Mouse (Mus musculus) heart, postnatal 0 days (tissue): ENCODE measurements around the gene Gm12216.

Experiments used
- CTCF ChIP-seq: IDR thresholded peaks from 2 replicates; pipeline ENCODE4 v1.5.1; 2016; ENCODE audit warnings: antibody characterized with exemption, control low read depth, low read depth
- EP300 ChIP-seq: IDR thresholded peaks from 2 replicates; pipeline ENCODE4 v1.6.1; 2016; ENCODE audit warnings: antibody characterized with exemption, low read depth

DNA sequence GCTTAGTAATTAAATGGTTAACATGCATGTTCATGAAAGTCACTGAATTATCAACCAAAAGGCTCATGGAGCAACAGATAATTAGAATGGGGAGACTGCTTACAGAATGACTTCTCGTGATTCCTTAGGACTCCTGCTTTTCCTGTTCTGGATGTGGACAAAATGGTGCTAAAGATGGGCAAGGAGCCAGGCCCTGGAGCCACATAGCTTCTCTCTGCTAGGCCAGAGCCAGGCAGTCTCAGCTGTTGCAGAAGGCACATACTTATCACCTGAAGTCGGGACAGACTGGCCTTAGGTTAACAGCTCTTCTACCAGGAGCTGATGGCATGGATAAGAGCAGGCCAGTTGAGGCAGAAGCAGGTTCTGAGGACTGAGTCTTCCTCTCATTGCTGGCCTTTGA, 48.3 kb downstream of the Gm12216 start:
- no peak for TF ChIP-seq CTCF
- TF ChIP-seq EP300 = no peak
